Mouse (Mus musculus) midbrain, embryonic 12.5 days (tissue): ENCODE measurements around the gene Cbfa2t3. TPM values are rescaled to one million over a fixed set of nuclear protein-coding genes. Genes with fewer than 3 reads are reported as not detected.
"Not testable (repeated sequence)": the region's sequence is repeated elsewhere in the genome, so short reads cannot be mapped to it uniquely, and the experiment has no call there.

Experiments used
- ATAC-seq: fragments of 200-750 bp; cut with Nextera tagmentation; 2 replicates; pipeline ENCODE4 v1.8.0; 2017; ENCODE audit warnings: low read depth, moderate TSS enrichment, moderate library complexity; ENCODE audit not compliant: low FRiP score
- H3K27ac ChIP-seq: fragments of 300-500 bp; sonication (generic); replicated peaks from 2 replicates; pipeline ENCODE4 v1.5.1; 2016; ENCODE audit warnings: mild to moderate bottlenecking
- H3K27me3 ChIP-seq: fragments of 300-500 bp; sonication (generic); 2 replicates; pipeline ENCODE4 v1.6.1; 2016; ENCODE audit warnings: mild to moderate bottlenecking
- H3K36me3 ChIP-seq: fragments of 300-500 bp; sonication (generic); 2 replicates; pipeline ENCODE4 v1.6.1; 2016
- H3K4me1 ChIP-seq: fragments of 300-500 bp; sonication (generic); 2 replicates; pipeline ENCODE4 v1.6.1; 2016
- H3K4me2 ChIP-seq: fragments of 300-500 bp; sonication (generic); replicated peaks from 2 replicates; pipeline ENCODE4 v1.6.1; 2016; ENCODE audit warnings: mild to moderate bottlenecking, moderate library complexity
- H3K4me3 ChIP-seq: fragments of 300-500 bp; sonication (generic); 2 replicates; pipeline ENCODE4 v1.5.1; 2016; ENCODE audit warnings: mild to moderate bottlenecking
- H3K9ac ChIP-seq: fragments of 300-500 bp; sonication (generic); replicated peaks from 2 replicates; pipeline ENCODE4 v1.6.1; 2016; ENCODE audit warnings: mild to moderate bottlenecking, moderate library complexity
- H3K9me3 ChIP-seq: fragments of 300-500 bp; sonication (generic); 2 replicates; pipeline ENCODE4 v1.6.1; 2016; ENCODE audit warnings: mild to moderate bottlenecking
- WGBS: fragments of 180-500 bp; shearing (Covaris S2); methylation state at CpG from one replicate; pipeline ENCODE4 v1.1.7; 2016; 5-methylcytosine and 5-hydroxymethylcytosine counted together
- polyA plus RNA-seq: library from polyadenylated mRNA; unstranded; fragments of >200 nt; fragmentation: Nextera tagmentation; extraction: Ambion mirVana; gene quantifications from 2 replicates; pipeline ENCODE4 v1.2.1, GENCODE M21; 2016

Cbfa2t3 gene
- polyA plus RNA-seq, 1 experiment from 2014 or later = 12.9 TPM

DNA sequence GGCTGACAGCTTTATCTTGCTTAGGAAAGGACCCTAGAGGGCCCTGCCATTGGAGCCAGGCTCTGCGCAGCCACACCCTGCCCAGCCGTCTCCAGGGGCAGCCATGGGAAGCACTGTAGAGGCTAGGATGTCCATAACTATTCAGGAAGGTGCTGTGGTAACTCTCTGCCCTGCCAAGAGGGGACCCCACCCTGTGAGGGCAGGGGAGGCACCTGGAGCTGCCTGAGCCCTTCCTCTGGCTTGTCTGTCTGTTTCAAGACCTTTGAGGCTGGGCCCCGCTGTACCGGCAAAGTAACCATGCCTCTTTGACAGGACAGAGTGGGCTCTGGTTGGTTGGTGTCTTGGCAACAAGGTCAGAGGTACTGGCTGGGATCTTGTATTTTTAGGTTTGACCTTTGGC lies 58.1 kb downstream of the Cbfa2t3 start:
- WGBS = 77% methylated on average over 4 of the region's 4 CpGs
- H3K4me3 ChIP-seq = no peak overlapping the region
- no peak overlapping the region for H3K9ac ChIP-seq
- H3K27me3 ChIP-seq = peaks cover 4% of the 10 kb centered on the region; the same call in 1 of the 2 replicates
- H3K27ac ChIP-seq = no peak overlapping the region
- no peak overlapping the region for H3K4me2 ChIP-seq
- H3K36me3 ChIP-seq = peaks cover 15% of the 10 kb centered on the region; the same call in 1 of the 2 replicates
- no peak for ATAC-seq
- H3K4me1 ChIP-seq = peaks cover 19% of the 10 kb centered on the region
- no peaks in the 10 kb centered on the region for H3K9me3 ChIP-seq

DNA sequence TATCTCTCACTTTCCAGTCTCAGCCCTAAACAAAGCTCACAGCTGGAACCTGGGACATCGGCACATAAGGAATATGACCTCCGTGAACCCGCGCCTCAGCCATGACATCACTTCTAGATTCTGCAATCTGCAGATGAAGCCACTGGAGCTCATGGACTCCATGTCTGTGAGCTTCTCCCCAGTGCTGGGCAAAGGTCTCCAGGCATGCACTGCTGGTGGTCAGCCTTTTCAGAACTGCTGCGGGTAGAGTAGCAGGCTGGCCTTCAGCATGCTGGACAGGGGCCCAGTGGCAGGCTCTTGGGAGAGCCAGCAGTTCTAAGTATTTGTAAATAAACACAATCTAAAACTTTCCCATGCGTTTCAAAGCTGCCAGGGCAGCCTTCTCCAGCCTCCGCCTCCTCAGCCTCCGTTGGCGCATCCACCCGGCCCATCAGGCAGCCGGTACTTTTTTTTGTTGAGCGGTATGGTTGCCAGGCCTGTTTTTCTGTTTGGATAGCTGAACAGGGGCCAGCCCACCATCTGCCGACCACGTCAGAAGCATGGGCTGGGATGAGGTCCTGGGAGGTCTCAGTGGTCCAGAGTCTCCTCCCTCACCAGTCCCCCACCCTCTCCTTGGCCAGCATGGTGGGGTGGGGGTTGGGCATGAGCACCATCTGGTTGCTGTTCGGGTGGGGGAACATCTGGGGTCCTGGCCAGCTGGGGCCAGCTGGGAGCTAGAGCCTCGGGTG lies 59.2 kb downstream of the Cbfa2t3 start:
- Histone ChIP-seq H3K9me3 (no peaks in the 10 kb centered on the region), H3K27ac (0 out of 2 replicates have a peak overlapping the region, but pooled peaks have one; percentile 7), H3K4me1 (peaks cover 19% of the 10 kb centered on the region), H3K4me2 (no peak overlapping the region), H3K9ac (no peak overlapping the region), H3K36me3 (peaks cover 26% of the 10 kb centered on the region), H3K4me3 (no peak overlapping the region), H3K27me3 (peaks cover 8% of the 10 kb centered on the region; the same call in 1 of the 2 replicates)
- ATAC-seq = peak; percentile 68; the same call in 1 of the 2 replicates
- 50% methylated on average over 16 of the region's 16 CpGs for WGBS

DNA sequence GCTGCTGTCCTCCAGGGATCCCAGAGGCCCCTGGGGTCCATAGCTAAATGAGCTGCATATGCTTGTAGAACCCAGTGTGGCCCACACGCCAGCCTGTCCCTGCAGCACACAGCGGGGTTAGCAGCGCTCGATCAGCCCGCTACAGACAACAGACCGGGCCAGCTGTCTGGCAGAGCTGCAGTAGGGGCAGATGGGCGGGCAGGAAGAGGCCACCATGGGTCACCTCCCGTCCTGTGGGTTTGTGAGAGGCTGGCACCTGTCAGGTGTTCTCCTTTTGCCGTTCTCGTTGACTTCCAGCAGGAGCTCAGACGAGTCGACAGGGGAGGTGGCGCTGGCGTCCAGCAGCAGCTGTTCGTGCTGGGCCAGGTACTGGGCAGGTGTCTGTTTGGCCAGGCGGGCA lies 60.3 kb downstream of the Cbfa2t3 start:
- Histone ChIP-seq H3K27me3 (peaks cover 8% of the 10 kb centered on the region; the same call in 1 of the 2 replicates), H3K36me3 (peaks cover 37% of the 10 kb centered on the region), H3K9me3 (no peaks in the 10 kb centered on the region), H3K27ac (no peak overlapping the region), H3K4me3 (no peak overlapping the region), H3K9ac (0 out of 2 replicates have a peak overlapping the region, but pooled peaks have one; percentile 12), H3K4me2 (no peak overlapping the region), H3K4me1 (peaks cover 19% of the 10 kb centered on the region)
- ATAC-seq = no peak
- 79% methylated on average over 16 of the region's 16 CpGs for WGBS

DNA sequence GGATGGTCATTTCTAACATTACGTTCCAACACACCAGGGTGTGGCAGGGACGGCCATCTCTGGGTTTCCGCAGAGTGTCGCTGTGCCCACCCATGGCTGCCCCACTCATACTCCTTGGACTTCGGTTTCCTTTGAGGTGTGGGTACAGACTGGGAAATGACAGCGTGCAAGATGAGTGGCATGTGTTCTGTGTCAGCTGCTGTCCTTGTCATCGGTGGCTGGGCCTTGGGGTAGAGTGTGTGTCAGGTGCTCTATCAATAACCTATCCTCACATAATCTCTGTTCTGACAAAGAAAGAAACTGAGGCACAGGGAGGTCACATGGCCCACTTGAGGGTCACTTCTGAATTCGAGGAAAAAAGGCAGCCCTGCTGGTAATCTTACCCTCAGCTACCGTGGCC lies 61.7 kb downstream of the Cbfa2t3 start:
- Histone ChIP-seq H3K36me3 (peaks cover 40% of the 10 kb centered on the region), H3K27me3 (peaks cover 8% of the 10 kb centered on the region; the same call in 1 of the 2 replicates), H3K9me3 (no peaks in the 10 kb centered on the region), H3K27ac (no peak overlapping the region), H3K4me3 (no peak overlapping the region), H3K4me1 (peaks cover 19% of the 10 kb centered on the region), H3K4me2 (no peak overlapping the region), H3K9ac (no peak overlapping the region)
- 91% methylated on average over 9 of the region's 9 CpGs for WGBS
- ATAC-seq = no peak

DNA sequence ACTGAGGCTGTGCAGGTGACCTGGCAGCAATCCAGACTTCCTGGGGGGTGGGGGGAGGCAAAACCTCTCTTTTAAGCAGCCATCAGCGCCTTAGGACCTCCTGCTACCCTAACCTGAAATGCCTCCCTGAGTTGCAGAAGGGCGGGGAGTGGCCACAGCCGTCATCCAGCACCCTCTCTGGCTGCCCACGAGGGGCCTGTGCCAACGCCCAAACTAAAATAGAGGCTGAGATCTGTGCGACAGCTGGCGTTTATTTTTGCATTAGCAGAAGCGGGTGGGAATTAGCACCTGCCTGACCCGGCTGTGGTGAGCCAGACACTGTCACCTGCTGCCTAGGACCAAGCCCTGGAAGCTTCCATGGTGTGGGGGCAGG lies 62.1 kb downstream of the Cbfa2t3 start:
- H3K27me3 ChIP-seq = peaks cover 8% of the 10 kb centered on the region; the same call in 1 of the 2 replicates
- 80% methylated on average over 9 of the region's 9 CpGs for WGBS
- ATAC-seq = no peak
- no peak overlapping the region for H3K4me2 ChIP-seq
- H3K4me1 ChIP-seq = peaks cover 19% of the 10 kb centered on the region
- H3K36me3 ChIP-seq = peaks cover 40% of the 10 kb centered on the region
- no peak overlapping the region for H3K4me3 ChIP-seq
- no peak overlapping the region for H3K27ac ChIP-seq
- H3K9me3 ChIP-seq = no peaks in the 10 kb centered on the region
- H3K9ac ChIP-seq = no peak overlapping the region

DNA sequence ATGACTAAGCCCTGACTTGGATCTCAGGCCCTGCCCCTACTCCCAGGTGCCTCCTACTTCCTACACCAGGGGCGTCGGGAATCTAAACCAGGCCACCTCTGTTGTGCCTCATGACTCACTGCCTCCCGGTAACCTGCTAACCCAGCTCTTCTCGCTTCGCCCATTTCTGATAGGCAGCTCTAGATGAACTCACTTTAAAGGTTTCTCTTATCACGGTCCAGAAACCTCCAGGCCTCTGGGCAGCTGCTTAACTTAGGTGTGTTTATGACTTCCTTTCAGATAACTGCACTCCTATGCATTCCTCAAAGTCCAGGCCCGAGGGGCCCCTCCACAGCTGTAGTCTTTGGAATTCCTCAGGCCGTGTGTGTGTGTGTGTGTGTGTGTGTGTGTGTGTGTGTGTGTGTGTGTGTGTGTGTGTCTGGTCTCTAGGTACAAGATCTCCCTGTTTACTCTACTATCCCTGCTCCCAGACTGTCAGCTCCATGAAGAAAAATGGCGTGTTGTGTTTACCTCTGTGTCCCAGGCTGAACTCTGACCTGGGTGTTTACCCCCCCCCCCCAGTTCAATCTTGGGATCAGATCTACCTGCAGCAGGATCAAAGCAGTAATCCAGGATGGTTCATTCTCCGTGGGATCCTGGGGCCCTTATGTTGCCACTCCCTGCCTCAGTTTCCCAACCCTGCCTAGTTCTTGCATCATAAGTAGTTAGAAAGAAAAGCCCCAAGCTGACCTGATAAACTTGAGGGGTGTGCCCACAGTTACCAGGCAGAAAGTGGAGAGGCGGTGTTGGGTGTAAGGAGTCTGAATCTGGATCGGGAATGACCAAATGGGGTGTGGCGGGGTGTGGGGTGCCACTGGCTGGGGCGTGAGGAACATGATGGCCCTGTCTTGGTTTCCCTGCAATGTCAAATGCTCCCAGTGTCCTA lies 62.8 kb downstream of the Cbfa2t3 start:
- Histone ChIP-seq H3K9me3 (no peaks in the 10 kb centered on the region), H3K4me1 (peaks cover 19% of the 10 kb centered on the region), H3K27ac (no peak overlapping the region), H3K27me3 (peaks cover 8% of the 10 kb centered on the region; the same call in 1 of the 2 replicates), H3K4me2 (no peak overlapping the region), H3K4me3 (no peak overlapping the region), H3K36me3 (peaks cover 40% of the 10 kb centered on the region), H3K9ac (no peak overlapping the region)
- no peak for ATAC-seq
- 77% methylated on average over 14 of the region's 14 CpGs for WGBS

DNA sequence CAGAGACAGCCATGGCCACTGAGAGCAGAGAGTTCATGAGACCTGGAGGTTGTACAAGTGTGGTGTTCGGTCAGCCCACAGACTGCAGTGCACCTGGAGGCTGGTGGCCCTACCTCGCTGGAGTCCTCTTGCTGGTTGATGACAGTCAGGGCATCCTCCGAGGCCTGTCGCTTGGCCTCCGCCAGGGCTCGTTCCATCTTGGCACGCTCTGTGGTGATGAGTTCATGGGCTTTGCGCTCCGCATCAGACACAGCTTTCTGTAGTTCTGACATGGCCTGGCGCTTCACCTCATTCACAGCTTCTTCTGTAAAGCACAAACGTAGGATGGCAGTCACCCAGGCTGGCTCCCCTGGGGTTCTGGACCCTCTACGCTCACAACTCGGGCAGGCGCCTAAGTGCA lies 65.7 kb downstream of the Cbfa2t3 start:
- Histone ChIP-seq H3K27me3 (peaks cover 20% of the 10 kb centered on the region), H3K9me3 (no peaks in the 10 kb centered on the region), H3K36me3 (peaks cover 40% of the 10 kb centered on the region), H3K4me2 (no peak overlapping the region), H3K9ac (no peak overlapping the region), H3K4me3 (no peak overlapping the region), H3K4me1 (peaks cover 6% of the 10 kb centered on the region), H3K27ac (no peak overlapping the region)
- WGBS = 94% methylated on average over 14 of the region's 14 CpGs
- ATAC-seq = no peak

DNA sequence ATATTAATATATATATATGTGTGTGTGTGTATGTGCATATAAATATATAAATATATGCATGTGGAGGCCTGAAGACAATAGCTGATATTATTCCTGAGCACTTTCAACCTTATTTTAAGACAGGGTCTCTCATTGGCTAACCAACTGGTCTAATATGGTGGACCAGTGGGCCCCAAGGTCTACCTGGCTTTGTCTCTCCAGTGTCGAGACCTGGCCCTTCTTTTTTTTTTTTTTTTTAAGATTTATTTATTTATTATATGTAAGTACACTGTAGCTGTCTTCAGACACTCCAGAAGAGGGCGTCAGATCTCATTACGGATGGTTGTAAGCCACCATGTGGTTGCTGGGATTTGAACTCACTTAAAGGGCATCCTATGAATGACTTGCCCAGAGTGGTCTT lies 66.8 kb downstream of the Cbfa2t3 start:
- Histone ChIP-seq H3K36me3 (peaks cover 33% of the 10 kb centered on the region), H3K27me3 (peaks cover 20% of the 10 kb centered on the region)
- H3K4me2 ChIP-seq, H3K4me1 ChIP-seq, ATAC-seq, H3K9ac ChIP-seq, H3K4me3 ChIP-seq, H3K27ac ChIP-seq, H3K9me3 ChIP-seq: not testable (repeated sequence)
- 78% methylated on average over 3 of the region's 3 CpGs for WGBS

DNA sequence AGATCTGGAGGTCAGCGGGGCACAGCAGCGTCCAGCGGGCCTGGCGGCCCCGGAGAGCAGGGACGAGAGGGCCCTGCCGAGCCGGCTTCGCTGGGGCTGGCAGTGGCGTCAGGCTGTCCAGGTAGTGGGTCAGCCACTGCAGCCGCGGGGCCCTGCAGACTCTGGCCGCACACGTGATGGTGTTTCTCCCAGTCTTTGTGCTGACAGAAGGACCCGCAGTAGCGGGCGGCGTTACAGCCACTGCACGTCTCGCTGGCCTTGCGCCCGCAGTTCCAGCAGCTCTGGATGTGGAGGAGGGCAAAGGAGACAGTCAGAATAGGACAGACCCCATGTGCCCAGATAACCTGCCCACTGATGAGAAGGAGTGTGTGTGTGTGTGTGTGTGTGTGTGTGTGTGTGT lies 68.2 kb downstream of the Cbfa2t3 start:
- Histone ChIP-seq H3K9me3 (no peaks in the 10 kb centered on the region), H3K36me3 (peaks cover 31% of the 10 kb centered on the region), H3K9ac (peak overlapping the region; percentile 17; the same call in 1 of the 2 replicates), H3K4me2 (peak overlapping the region; percentile 5; the same call in 1 of the 2 replicates), H3K4me1 (peaks cover 5% of the 10 kb centered on the region), H3K27ac (no peak overlapping the region), H3K27me3 (peaks cover 15% of the 10 kb centered on the region), H3K4me3 (no peak overlapping the region)
- 55% methylated on average over 22 of the region's 22 CpGs for WGBS
- ATAC-seq = no peak

DNA sequence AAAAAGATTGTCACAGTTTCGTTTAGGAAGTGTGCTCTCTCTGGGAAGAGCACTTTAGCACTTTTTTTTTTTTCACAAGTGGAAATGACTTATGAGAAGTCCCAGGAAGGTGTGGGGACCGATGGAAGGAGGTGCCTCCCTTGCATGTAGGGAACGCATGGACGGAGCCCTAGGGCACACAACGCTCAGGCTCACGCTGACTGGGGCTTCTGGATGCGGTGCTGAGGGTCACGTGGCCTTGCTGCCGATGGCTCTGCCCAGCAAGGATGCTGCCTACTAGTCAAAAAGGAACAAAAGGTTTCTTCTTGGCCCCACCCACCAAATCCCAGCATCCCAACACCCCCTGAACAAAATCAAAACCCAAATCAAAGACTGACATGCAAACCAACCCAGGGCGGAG lies 69.5 kb downstream of the Cbfa2t3 start:
- no peak for ATAC-seq
- 21% methylated on average over 10 of the region's 10 CpGs for WGBS
- H3K27ac ChIP-seq = no peak overlapping the region

DNA sequence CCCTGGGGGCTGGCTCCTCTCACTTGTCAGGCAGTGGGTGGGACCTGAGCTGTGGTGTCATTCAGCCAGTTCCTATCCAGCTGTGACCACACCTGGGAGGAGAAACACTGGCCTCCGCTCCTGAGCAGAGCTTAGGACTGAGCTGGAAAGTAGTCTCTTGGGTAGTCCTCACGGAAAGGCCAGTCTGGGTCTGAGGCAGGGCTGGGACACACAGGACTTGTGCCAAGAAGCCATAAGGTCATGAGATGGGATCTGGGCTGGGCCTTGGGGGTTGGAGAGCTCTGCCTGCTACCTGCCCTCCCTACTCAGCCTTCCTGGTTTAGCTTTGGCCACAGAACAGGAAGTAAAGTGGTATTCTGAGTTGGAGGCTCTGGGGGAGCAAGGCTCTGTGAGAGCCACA lies 72.0 kb downstream of the Cbfa2t3 start:
- ATAC-seq = no peak
- peaks cover 5% of the 10 kb centered on the region for H3K4me1 ChIP-seq
- no peaks in the 10 kb centered on the region for H3K9me3 ChIP-seq
- H3K27ac ChIP-seq = no peak overlapping the region
- H3K36me3 ChIP-seq = no peaks in the 10 kb centered on the region
- H3K9ac ChIP-seq = no peak overlapping the region
- peaks cover 13% of the 10 kb centered on the region for H3K27me3 ChIP-seq
- WGBS = 82% methylated on average over 2 of the region's 2 CpGs
- no peak overlapping the region for H3K4me3 ChIP-seq
- no peak overlapping the region for H3K4me2 ChIP-seq

More for the DNA sequence above, 69.5 kb downstream of the Cbfa2t3 start:
- Histone ChIP-seq H3K4me2 (no peak overlapping the region), H3K4me3 (no peak overlapping the region), H3K27me3 (peaks cover 13% of the 10 kb centered on the region), H3K4me1 (peaks cover 5% of the 10 kb centered on the region), H3K9me3 (no peaks in the 10 kb centered on the region), H3K9ac (no peak overlapping the region), H3K36me3 (peaks cover 18% of the 10 kb centered on the region)

DNA sequence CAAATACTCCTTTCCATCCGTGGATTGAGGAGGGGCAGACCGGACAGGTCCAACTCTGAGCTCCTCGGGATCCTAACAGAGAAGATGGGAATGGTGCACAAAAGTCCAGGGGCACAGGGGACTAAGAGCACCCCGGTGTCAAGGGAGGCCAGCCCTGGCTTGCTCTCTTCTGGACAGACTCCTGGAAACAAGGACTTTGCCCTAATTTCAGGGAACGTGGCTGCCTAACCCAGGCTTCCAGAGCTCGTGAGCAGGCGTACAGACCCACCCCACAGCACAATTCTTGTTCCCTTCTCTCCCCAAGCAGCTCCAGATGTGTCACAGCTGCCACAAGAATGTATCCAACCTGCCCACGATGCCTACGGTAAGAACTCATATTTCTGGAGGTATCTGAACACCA lies 73.1 kb downstream of the Cbfa2t3 start:
- Histone ChIP-seq H3K27me3 (peaks cover 12% of the 10 kb centered on the region), H3K4me1 (peaks cover 4% of the 10 kb centered on the region), H3K9me3 (no peaks in the 10 kb centered on the region), H3K36me3 (no peaks in the 10 kb centered on the region), H3K9ac (no peak overlapping the region), H3K27ac (no peak overlapping the region), H3K4me2 (no peak overlapping the region), H3K4me3 (no peak overlapping the region)
- ATAC-seq = no peak
- WGBS = 85% methylated on average over 9 of the region's 9 CpGs
